Mouse (Mus musculus) brain, embryonic 14.5 days (tissue): ENCODE results near the gene Cpsf4.

Source experiments
- CTCF ChIP-seq: fragments of 200-500 bp; IDR thresholded peaks from 2 replicates; pipeline ENCODE4 v1.5.1; 2012; ENCODE audit warnings: inconsistent platforms, mild to moderate bottlenecking, moderate library complexity, borderline replicate concordance; ENCODE audit not compliant: insufficient read depth, insufficient read length; ENCODE audit errors: extremely low read depth
- POLR2A ChIP-seq: fragments of 200-500 bp; IDR thresholded peaks from 2 replicates; pipeline ENCODE4 v1.6.1; 2012; ENCODE audit warnings: mild to moderate bottlenecking, inconsistent platforms, borderline replicate concordance; ENCODE audit not compliant: poor library complexity, insufficient read depth, insufficient read length, severe bottlenecking; ENCODE audit errors: extremely low read depth

DNA sequence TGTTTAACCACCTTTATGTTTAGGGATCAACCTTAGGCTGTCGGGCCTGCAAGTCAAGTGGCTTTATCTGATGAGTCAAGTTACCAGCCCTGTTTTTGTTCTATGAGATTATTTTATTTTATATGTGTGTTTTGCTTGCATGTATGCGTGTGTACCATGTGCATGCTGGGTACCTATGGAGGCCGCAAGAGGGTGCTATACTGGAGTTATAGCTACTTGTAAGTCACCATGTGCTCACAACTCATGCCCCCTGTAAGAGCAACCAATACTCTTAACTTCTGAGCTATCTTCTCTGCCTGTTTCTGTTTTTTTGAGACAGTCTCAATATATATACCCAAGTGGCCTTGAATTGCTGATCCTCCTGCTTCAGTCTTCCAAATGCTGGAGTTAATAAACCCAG lies 46.5 kb downstream of the Cpsf4 start:
- no peak for TF ChIP-seq CTCF
- no peak for TF ChIP-seq POLR2A
